Mouse (Mus musculus): Measurements from ENCODE around the gene Ccdc151. TPM values are rescaled to one million over a fixed set of nuclear protein-coding genes. Genes with fewer than 3 reads are reported as not detected.

The Ccdc151 gene
- total RNA-seq, 2 experiments from 2014 or later, result not detected

Other genes starting within 250 kb of the Ccdc151 start
- 1 to 10 TPM; 3.2 to 3.6 TPM for gene Spc24, start 242.3 kb downstream of the Ccdc151 start, total RNA-seq (2021)
- gene Kank2, start 203.9 kb downstream of the Ccdc151 start, total RNA-seq (2021), result 10 to 100 TPM; 17.9 to 21.2 TPM
- not detected for gene Angptl8, start 167.1 kb downstream of the Ccdc151 start, total RNA-seq (2021)
- 10 to 100 TPM; 18.8 to 24.7 TPM for gene Dock6, start 150.0 kb downstream of the Ccdc151 start, total RNA-seq (2021)
- 1 to 10 TPM; 4.1 to 6.6 TPM for gene Rab3d, start 84.4 kb downstream of the Ccdc151 start, total RNA-seq (2021)
- under 1 TPM; 0.33 TPM for gene Ccdc159, start 75.2 kb downstream of the Ccdc151 start, total RNA-seq (2021)
- 10 to 100 TPM; 13.7 to 14.2 TPM for gene Tmem205, start 75.1 kb downstream of the Ccdc151 start, total RNA-seq (2021)
- gene Plppr2, start 65.6 kb downstream of the Ccdc151 start, total RNA-seq (2021), result 1 to 10 TPM; 1.4 TPM
- gene Swsap1, start 46.9 kb downstream of the Ccdc151 start, total RNA-seq (2021), result 1 to 10 TPM; 2.7 to 3.6 TPM
- 1 to 10 TPM; 1.3 to 2.2 TPM for gene Epor, start 39.1 kb downstream of the Ccdc151 start, total RNA-seq (2021)
- gene Rgl3, start 13.2 kb downstream of the Ccdc151 start, total RNA-seq (2021), result under 1 TPM; 0.18 to 0.21 TPM
- 10 to 100 TPM; 28.6 to 29.8 TPM for gene Prkcsh, start 172 bp upstream of the Ccdc151 start, total RNA-seq (2021)
- under 1 TPM; 0.14 to 0.73 TPM for gene Elavl3, start 49.4 kb upstream of the Ccdc151 start, total RNA-seq (2021)
- gene Gm49318, start 68.6 kb upstream of the Ccdc151 start, total RNA-seq (2021), result not detected
- gene Zfp653, start 68.7 kb upstream of the Ccdc151 start, total RNA-seq (2021), result 1 to 10 TPM; 2.6 to 3.2 TPM
- gene Ecsit, start 82.8 kb upstream of the Ccdc151 start, total RNA-seq (2021), result 10 to 100 TPM; 68.5 to 72.2 TPM
- 1 to 10 TPM; 1.7 to 7.9 TPM for gene Cnn1, start 96.6 kb upstream of the Ccdc151 start, total RNA-seq (2021)
- 10 to 100 TPM; 30.1 to 32.7 TPM for gene Elof1, start 114.5 kb upstream of the Ccdc151 start, total RNA-seq (2021)
- gene Acp5, start 133.1 kb upstream of the Ccdc151 start, total RNA-seq (2021), result 1 to 10 TPM in 1 of 2 experiments, under 1 TPM in 1; 0.55 to 1.1 TPM
- gene Pigyl, start 154.2 kb upstream of the Ccdc151 start, total RNA-seq (2021), result 10 to 100 TPM; 29.3 to 30.3 TPM
- gene Zfp872, start 185.5 kb upstream of the Ccdc151 start, total RNA-seq (2021), result not detected
- gene Zfp809, start 223.1 kb upstream of the Ccdc151 start, total RNA-seq (2021), result 1 to 10 TPM; 7.8 TPM